Mouse (Mus musculus): ENCODE data around the gene Tmem274. TPM values are rescaled to one million over a fixed set of nuclear protein-coding genes. Genes with fewer than 3 reads are reported as not detected.

Tmem274 gene
- total and polyA plus RNA-seq, 3 experiments = not detected

DNA sequence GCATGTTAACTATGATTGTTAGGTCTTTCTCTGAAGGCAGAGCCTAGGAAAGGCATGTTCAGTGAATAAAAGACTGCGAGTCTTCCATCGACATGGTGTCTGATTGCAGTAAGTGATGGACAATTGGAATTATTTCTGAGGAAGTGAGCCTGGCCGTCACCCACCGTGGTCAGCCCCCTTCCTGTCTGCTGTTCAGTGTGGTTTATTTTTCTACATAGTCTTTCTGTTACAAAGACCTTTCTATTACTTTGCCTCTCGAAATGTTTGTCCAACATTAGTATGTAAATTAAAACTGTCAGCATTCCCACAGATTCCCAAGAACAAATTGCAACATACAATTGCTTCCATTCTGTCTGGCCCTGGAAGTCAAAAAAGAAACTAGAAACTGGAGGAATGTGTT is 22.6 kb downstream of the Tmem274 start:
- Histone ChIP-seq H3K36me3 (replicated peaks) (peaks cover 67% of the 10 kb centered on the region), H3K4me3 (ENCODE audit: low read depth, low read length) (no peak overlapping the region), H3K9me3 (replicated peaks) (no peaks in the 10 kb centered on the region), H3K27me3 (ENCODE audit: insufficient read depth, low read length) (no peaks in the 10 kb centered on the region), H3K4me1 (ENCODE audit: insufficient read depth, low read depth, low read length) (no peaks in the 10 kb centered on the region)
- TF ChIP-seq POLR2AphosphoS5 (IDR thresholded peaks at IDR 0.05; ENCODE audit: insufficient replicate concordance, low read depth, low read length) (no peak), GATA2 (IDR thresholded peaks at IDR 0.05; ENCODE audit: borderline replicate concordance, low read depth, low read length) (no peak), GATA1 (IDR thresholded peaks at IDR 0.05; ENCODE audit: borderline replicate concordance, low read length) (no peak), TAL1 (conservative IDR thresholded peaks at IDR 0.05; ENCODE audit: low read depth, low read length) (no peak), CTCF (IDR thresholded peaks at IDR 0.05; ENCODE audit: low read depth, low read length) (no peak)
- DNase-seq (ENCODE audit: low spot score) = no peak
- ATAC-seq (ENCODE audit: extremely low read depth, insufficient number of reproducible peaks, low FRiP score, poor library complexity, severe bottlenecking) = no peak

DNA sequence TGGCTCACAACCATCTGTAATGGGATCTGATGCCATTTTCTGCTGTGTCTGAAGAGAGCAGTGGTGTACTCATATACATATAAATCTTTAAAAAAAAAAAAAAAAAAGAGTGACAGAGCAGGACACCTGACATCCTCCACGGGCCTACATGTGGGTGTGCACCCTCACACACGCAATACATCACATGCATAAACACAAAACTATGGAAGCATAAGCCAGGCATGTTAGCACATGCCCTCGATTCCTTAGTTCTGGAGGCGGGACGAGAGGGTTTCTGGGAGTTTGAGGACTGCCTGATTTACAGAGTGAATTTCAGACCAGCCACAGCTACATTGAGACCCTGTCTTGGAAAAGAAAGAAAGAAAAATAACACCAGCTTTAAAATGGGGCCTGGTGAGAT is 27.2 kb downstream of the Tmem274 start:
- no peak for TF ChIP-seq GATA2 (IDR thresholded peaks at IDR 0.05; ENCODE audit: borderline replicate concordance, low read depth, low read length)
- TF ChIP-seq GATA1 (IDR thresholded peaks at IDR 0.05; ENCODE audit: borderline replicate concordance, low read length) = no peak
- no peak for TF ChIP-seq POLR2AphosphoS5 (IDR thresholded peaks at IDR 0.05; ENCODE audit: insufficient replicate concordance, low read depth, low read length)
- no peak for TF ChIP-seq CTCF (IDR thresholded peaks at IDR 0.05; ENCODE audit: low read depth, low read length)
- TF ChIP-seq TAL1 (conservative IDR thresholded peaks at IDR 0.05; ENCODE audit: low read depth, low read length) = no peak
- H3K36me3 ChIP-seq (replicated peaks) = peaks cover 30% of the 10 kb centered on the region
- ATAC-seq (ENCODE audit: extremely low read depth, insufficient number of reproducible peaks, low FRiP score, poor library complexity, severe bottlenecking) = no peak
- H3K4me3 ChIP-seq (ENCODE audit: low read depth, low read length) = no peak overlapping the region
- no peaks in the 10 kb centered on the region for H3K27me3 ChIP-seq (ENCODE audit: insufficient read depth, low read length)
- H3K4me1 ChIP-seq (ENCODE audit: insufficient read depth, low read depth, low read length) = no peaks in the 10 kb centered on the region
- no peaks in the 10 kb centered on the region for H3K9me3 ChIP-seq (replicated peaks)
- DNase-seq (ENCODE audit: low spot score) = no peak

DNA sequence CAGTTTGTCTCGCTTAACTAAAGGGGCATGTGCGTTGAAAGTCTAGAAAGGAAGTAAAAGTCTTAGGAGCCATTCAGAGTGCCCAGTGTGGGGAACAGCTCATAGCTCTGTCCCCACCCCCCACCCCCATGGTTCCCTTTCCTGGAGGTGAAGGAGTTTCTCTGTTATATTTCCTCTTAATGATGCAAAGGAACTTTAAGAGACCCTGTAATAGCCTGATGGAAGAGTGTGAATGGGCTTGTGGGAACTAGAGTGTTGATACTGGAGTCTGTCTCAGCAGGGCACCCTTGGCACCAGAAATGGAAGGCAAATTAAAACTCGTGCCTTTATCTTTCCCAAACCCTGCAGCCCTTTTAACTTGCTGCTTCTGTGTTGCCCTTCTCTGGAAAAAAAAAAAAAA is 27.7 kb downstream of the Tmem274 start:
- ATAC-seq (ENCODE audit: extremely low read depth, insufficient number of reproducible peaks, low FRiP score, poor library complexity, severe bottlenecking) (no peak), DNase-seq (ENCODE audit: low spot score) (no peak)
- H3K4me3 ChIP-seq (ENCODE audit: low read depth, low read length) = no peak overlapping the region
- H3K36me3 ChIP-seq (replicated peaks) = peaks cover 25% of the 10 kb centered on the region
- no peaks in the 10 kb centered on the region for H3K9me3 ChIP-seq (replicated peaks)
- H3K4me1 ChIP-seq (ENCODE audit: insufficient read depth, low read depth, low read length) = no peaks in the 10 kb centered on the region
- no peak for TF ChIP-seq GATA1 (IDR thresholded peaks at IDR 0.05; ENCODE audit: borderline replicate concordance, low read length)
- no peak for TF ChIP-seq POLR2AphosphoS5 (IDR thresholded peaks at IDR 0.05; ENCODE audit: insufficient replicate concordance, low read depth, low read length)
- H3K27me3 ChIP-seq (ENCODE audit: insufficient read depth, low read length) = no peaks in the 10 kb centered on the region

DNA sequence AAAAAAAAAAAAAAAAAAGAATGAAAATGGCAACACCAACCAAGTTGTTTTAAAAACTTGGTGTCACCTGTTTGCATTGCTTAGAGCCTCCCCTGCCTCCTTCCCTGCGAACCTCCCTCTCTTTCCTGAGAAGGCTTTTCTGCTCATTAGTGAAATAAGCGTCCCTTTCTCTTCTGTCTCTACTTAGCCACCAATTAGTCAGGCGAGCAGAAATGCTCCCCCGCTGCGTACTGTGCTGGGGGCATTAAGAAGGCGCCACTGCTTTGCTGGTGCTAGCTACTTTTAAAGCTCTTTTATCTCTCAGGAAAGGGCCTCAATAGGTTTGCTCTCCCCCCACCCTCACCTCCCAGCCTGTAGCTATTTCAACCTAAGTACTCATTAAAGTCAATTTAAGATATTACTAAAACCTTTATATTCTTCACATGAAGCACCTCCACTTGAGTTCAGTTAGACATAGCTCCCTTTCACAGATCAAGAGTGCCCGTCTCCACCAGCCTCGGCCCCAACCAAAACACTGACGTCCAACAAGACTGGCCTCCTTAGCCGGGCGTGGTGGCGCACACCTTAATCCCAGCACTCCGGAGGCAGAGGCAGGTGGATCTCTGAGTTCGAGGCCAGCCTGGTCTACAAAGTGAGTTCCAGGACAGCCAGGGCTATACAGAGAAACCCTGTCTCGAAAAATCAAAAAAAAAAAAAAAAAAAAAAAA is 28.2 kb downstream of the Tmem274 start:
- DNase-seq (ENCODE audit: low spot score) (no peak), ATAC-seq (ENCODE audit: extremely low read depth, insufficient number of reproducible peaks, low FRiP score, poor library complexity, severe bottlenecking) (no peak)
- TF ChIP-seq GATA2 (IDR thresholded peaks at IDR 0.05; ENCODE audit: borderline replicate concordance, low read depth, low read length) (no peak), POLR2AphosphoS5 (IDR thresholded peaks at IDR 0.05; ENCODE audit: insufficient replicate concordance, low read depth, low read length) (no peak), GATA1 (IDR thresholded peaks at IDR 0.05; ENCODE audit: borderline replicate concordance, low read length) (no peak), TAL1 (conservative IDR thresholded peaks at IDR 0.05; ENCODE audit: low read depth, low read length) (no peak), CTCF (IDR thresholded peaks at IDR 0.05; ENCODE audit: low read depth, low read length) (no peak)
- peaks cover 19% of the 10 kb centered on the region for H3K36me3 ChIP-seq (replicated peaks)
- H3K4me1 ChIP-seq (ENCODE audit: insufficient read depth, low read depth, low read length) = no peaks in the 10 kb centered on the region
- H3K27me3 ChIP-seq (ENCODE audit: insufficient read depth, low read length) = no peaks in the 10 kb centered on the region
- H3K9me3 ChIP-seq (replicated peaks) = no peaks in the 10 kb centered on the region
- H3K4me3 ChIP-seq (ENCODE audit: low read depth, low read length) = no peak overlapping the region

- TF ChIP-seq CTCF (IDR thresholded peaks at IDR 0.05; ENCODE audit: low read depth, low read length) (no peak), GATA1 (IDR thresholded peaks at IDR 0.05; ENCODE audit: borderline replicate concordance, low read length) (no peak), TAL1 (conservative IDR thresholded peaks at IDR 0.05; ENCODE audit: low read depth, low read length) (no peak), GATA2 (IDR thresholded peaks at IDR 0.05; ENCODE audit: borderline replicate concordance, low read depth, low read length) (no peak), POLR2AphosphoS5 (IDR thresholded peaks at IDR 0.05; ENCODE audit: insufficient replicate concordance, low read depth, low read length) (no peak)
- Histone ChIP-seq H3K36me3 (replicated peaks) (peaks cover 9% of the 10 kb centered on the region), H3K9me3 (replicated peaks) (no peaks in the 10 kb centered on the region), H3K4me3 (ENCODE audit: low read depth, low read length) (no peak overlapping the region), H3K4me1 (ENCODE audit: insufficient read depth, low read depth, low read length) (no peaks in the 10 kb centered on the region), H3K27me3 (ENCODE audit: insufficient read depth, low read length) (0 out of 2 replicates have a peak, but pooled peaks cover 1% of the 10 kb centered on the region)
- ATAC-seq (ENCODE audit: extremely low read depth, insufficient number of reproducible peaks, low FRiP score, poor library complexity, severe bottlenecking) (no peak), DNase-seq (ENCODE audit: low spot score) (no peak)
These were observed 29.7 kb downstream of the Tmem274 start for GRCm38 (mm10) chr4:149506904-149507303.

- H3K4me3 ChIP-seq (ENCODE audit: low read depth, low read length) = no peak overlapping the region
- DNase-seq (ENCODE audit: low spot score) (no peak), ATAC-seq (ENCODE audit: extremely low read depth, insufficient number of reproducible peaks, low FRiP score, poor library complexity, severe bottlenecking) (no peak)
- no peaks in the 10 kb centered on the region for H3K36me3 ChIP-seq (replicated peaks)
- H3K4me1 ChIP-seq (ENCODE audit: insufficient read depth, low read depth, low read length) = no peaks in the 10 kb centered on the region
- TF ChIP-seq POLR2AphosphoS5 (IDR thresholded peaks at IDR 0.05; ENCODE audit: insufficient replicate concordance, low read depth, low read length) = no peak
- no peak for TF ChIP-seq GATA1 (IDR thresholded peaks at IDR 0.05; ENCODE audit: borderline replicate concordance, low read length)
- TF ChIP-seq TAL1 (conservative IDR thresholded peaks at IDR 0.05; ENCODE audit: low read depth, low read length) = no peak
- no peak for TF ChIP-seq GATA2 (IDR thresholded peaks at IDR 0.05; ENCODE audit: borderline replicate concordance, low read depth, low read length)
- TF ChIP-seq CTCF (IDR thresholded peaks at IDR 0.05; ENCODE audit: low read depth, low read length) = no peak
- no peaks in the 10 kb centered on the region for H3K9me3 ChIP-seq (replicated peaks)
- H3K27me3 ChIP-seq (ENCODE audit: insufficient read depth, low read length) = 0 out of 2 replicates have a peak, but pooled peaks cover 3% of the 10 kb centered on the region
These were observed 34.1 kb downstream of the Tmem274 start for GRCm38 (mm10) chr4:149511221-149511646.
